Mouse (Mus musculus): Measurements from ENCODE around the gene Mbl2. TPM values are rescaled to one million over a fixed set of nuclear protein-coding genes. Genes with fewer than 3 reads are reported as not detected.

The Mbl2 gene
- polyA plus RNA-seq (2014; fragmentation: Nextera tagmentation; extraction: Ambion mirVana) = not detected in 2 replicates

DNA sequence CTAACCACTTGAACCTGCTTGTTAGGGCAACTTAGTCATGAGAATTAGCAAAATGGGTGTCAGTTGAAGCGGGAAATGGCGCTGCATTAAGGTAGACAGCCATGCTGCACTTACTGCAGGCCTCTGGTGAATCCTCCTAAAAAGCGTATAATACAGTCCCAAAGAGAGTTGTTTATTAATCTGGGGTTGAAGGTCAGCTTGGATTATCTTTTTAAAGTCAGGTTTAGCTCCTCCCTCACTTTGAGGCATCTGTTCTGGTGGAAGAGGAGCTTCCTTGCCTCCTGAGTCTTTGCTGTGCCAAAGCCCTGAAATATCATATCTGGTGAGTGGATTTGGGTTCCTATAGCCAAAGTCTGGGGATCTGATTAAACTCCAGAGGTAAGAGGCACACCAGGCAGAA lies at the start of gene Mbl2:
Gene Mbl2 (plus strand): TSS at position 252 of the 400 bp plus-strand sequence.
- H3K9ac ChIP-seq (ENCODE audit: low read length) = no peak within 1 kb of the TSS
- H3K4me3 ChIP-seq (ENCODE audit: control insufficient read depth in 1 of 2, insufficient read depth in 1 of 2, low read depth in 1 of 2, low read length in 2 of 2) = no peak within 1 kb of the TSS
- H3K4me2 ChIP-seq (ENCODE audit: low read length) = no peak within 1 kb of the TSS
- H3K27ac ChIP-seq (replicated peaks in 1 of 2; ENCODE audit: control insufficient read depth in 1 of 2, insufficient read depth in 1 of 2, low read depth in 2 of 2, low read length in 2 of 2) = no peak within 1 kb of the TSS
- H3K9me3 ChIP-seq (ENCODE audit: control insufficient read depth, low read length) = no peaks in the 10 kb centered on the region
- H3K36me3 ChIP-seq (ENCODE audit: control insufficient read depth, insufficient read depth, low read length) = no peaks in the 10 kb centered on the region
- ATAC-seq (ENCODE audit: insufficient number of reproducible peaks, insufficient read depth, low FRiP score, low read depth) = no peak
- no peaks in the 10 kb centered on the region for H3K4me1 ChIP-seq (ENCODE audit: control insufficient read depth in 2 of 2, insufficient read depth in 2 of 2, low read length in 2 of 2)
- 92% methylated on average over 3 of the region's 3 CpGs for WGBS
- H3K27me3 ChIP-seq (ENCODE audit: control insufficient read depth, insufficient read depth, low read length) = no peaks in the 10 kb centered on the region

DNA sequence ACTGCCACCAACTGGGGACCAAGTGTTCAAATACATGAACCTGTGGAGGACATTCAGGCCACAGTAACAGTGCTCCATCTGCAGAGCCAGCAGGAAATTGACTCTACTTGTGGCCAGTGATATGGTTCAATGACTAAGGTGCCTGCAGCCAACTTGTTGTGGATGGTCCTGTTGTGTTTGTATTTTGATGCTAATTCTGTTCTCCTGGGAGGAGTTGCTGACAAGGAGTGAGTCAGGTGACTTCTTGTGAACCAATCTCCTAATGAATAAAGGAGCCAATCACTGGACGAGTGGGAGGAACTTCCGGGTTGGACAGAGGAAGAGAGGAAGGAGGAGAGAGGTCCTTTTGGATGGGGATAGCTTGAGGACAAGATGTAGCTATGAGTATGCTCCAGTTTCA lies 47.2 kb upstream of the Mbl2 start:
- Histone ChIP-seq H3K4me1 (ENCODE audit: control insufficient read depth in 2 of 2, insufficient read depth in 2 of 2, low read length in 2 of 2) (no peaks in the 10 kb centered on the region), H3K4me2 (ENCODE audit: low read length) (no peak overlapping the region), H3K27ac (replicated peaks in 1 of 2; ENCODE audit: control insufficient read depth in 1 of 2, insufficient read depth in 1 of 2, low read depth in 2 of 2, low read length in 2 of 2) (no peak overlapping the region), H3K9ac (ENCODE audit: low read length) (no peak overlapping the region), H3K27me3 (ENCODE audit: control insufficient read depth, insufficient read depth, low read length) (no peaks in the 10 kb centered on the region), H3K4me3 (ENCODE audit: control insufficient read depth in 1 of 2, insufficient read depth in 1 of 2, low read depth in 1 of 2, low read length in 2 of 2) (no peak overlapping the region), H3K36me3 (ENCODE audit: control insufficient read depth, insufficient read depth, low read length) (no peaks in the 10 kb centered on the region), H3K9me3 (ENCODE audit: control insufficient read depth, low read length) (peaks cover 9% of the 10 kb centered on the region)
- WGBS = 67% methylated on average over 2 of the region's 2 CpGs
- no peak for ATAC-seq (ENCODE audit: insufficient number of reproducible peaks, insufficient read depth, low FRiP score, low read depth)

DNA sequence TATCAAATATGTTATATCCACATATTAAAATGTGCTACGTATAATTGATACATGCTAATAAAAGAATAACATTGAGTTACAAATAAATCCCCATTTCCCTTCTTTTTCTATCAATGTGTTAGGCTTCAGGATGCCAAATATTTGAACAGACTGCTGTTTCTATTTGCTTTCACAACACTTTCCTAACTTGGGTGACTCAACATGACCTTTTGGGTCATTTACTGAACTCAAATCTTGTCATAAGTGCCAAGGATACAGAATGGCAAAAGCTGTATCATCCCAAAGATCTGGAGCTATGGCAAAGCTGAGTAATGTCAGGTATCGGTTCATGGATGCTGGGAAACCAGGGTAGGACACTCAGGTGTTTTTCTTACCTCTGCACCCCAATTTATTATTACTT lies 45.5 kb upstream of the Mbl2 start:
- no peak overlapping the region for H3K4me2 ChIP-seq (ENCODE audit: low read length)
- 87% methylated on average over 2 of the region's 2 CpGs for WGBS
- no peak overlapping the region for H3K4me3 ChIP-seq (ENCODE audit: control insufficient read depth in 1 of 2, insufficient read depth in 1 of 2, low read depth in 1 of 2, low read length in 2 of 2)
- no peaks in the 10 kb centered on the region for H3K36me3 ChIP-seq (ENCODE audit: control insufficient read depth, insufficient read depth, low read length)
- H3K9me3 ChIP-seq (ENCODE audit: control insufficient read depth, low read length) = peaks cover 9% of the 10 kb centered on the region
- H3K4me1 ChIP-seq (ENCODE audit: control insufficient read depth in 2 of 2, insufficient read depth in 2 of 2, low read length in 2 of 2) = no peaks in the 10 kb centered on the region
- no peak for ATAC-seq (ENCODE audit: insufficient number of reproducible peaks, insufficient read depth, low FRiP score, low read depth)
- no peaks in the 10 kb centered on the region for H3K27me3 ChIP-seq (ENCODE audit: control insufficient read depth, insufficient read depth, low read length)
- H3K27ac ChIP-seq (replicated peaks in 1 of 2; ENCODE audit: control insufficient read depth in 1 of 2, insufficient read depth in 1 of 2, low read depth in 2 of 2, low read length in 2 of 2) = no peak overlapping the region
- H3K9ac ChIP-seq (ENCODE audit: low read length) = no peak overlapping the region

DNA sequence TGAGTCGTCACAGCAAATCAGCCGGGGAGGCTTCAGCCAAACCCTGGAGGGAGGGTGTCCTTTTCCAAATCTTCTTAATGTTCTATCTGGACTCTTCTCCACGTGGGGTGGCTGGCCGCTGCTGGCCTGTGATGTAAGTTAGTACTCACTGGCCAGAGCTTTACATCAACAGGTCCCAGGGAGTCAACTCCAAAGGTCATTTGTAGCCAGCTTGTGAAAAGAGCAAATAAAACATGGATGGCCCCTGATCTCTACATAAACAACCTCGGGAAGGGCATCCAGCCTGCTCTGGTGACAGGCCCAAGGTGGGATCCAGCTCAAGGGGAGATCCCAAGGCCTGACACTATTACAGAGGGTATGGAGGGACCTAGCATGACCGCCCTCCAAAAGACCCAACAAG lies 37.7 kb upstream of the Mbl2 start:
- no peaks in the 10 kb centered on the region for H3K27me3 ChIP-seq (ENCODE audit: control insufficient read depth, insufficient read depth, low read length)
- no peak for ATAC-seq (ENCODE audit: insufficient number of reproducible peaks, insufficient read depth, low FRiP score, low read depth)

DNA sequence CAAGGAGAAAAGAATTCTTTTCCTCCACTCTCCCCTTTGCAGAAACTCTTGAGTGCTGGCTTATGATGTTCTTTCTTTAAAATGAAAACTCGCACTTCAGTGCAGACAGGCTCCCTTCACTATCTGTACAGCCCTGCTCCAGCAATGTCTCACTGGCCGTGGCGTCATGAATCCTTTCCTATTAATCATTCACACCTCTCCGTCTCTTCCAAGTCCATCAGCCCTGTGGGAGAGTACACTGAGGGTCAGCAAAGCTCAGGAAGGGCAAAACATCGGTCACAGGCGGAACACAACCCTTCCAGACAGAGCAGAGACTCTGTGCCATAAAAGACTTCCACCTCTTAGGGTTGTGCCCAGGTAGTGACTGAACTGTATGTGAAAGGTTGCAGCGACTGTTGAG lies 30.6 kb upstream of the Mbl2 start:
- no peak overlapping the region for H3K27ac ChIP-seq (replicated peaks in 1 of 2; ENCODE audit: control insufficient read depth in 1 of 2, insufficient read depth in 1 of 2, low read depth in 2 of 2, low read length in 2 of 2)
- no peaks in the 10 kb centered on the region for H3K27me3 ChIP-seq (ENCODE audit: control insufficient read depth, insufficient read depth, low read length)
- no peaks in the 10 kb centered on the region for H3K9me3 ChIP-seq (ENCODE audit: control insufficient read depth, low read length)
- H3K4me2 ChIP-seq (ENCODE audit: low read length) = no peak overlapping the region
- peaks cover 0 to 6% of the 10 kb centered on the region in 2 experiments; a peak in 1 of 4 replicates for H3K4me1 ChIP-seq (ENCODE audit: control insufficient read depth in 2 of 2, insufficient read depth in 2 of 2, low read length in 2 of 2)
- no peak for ATAC-seq (ENCODE audit: insufficient number of reproducible peaks, insufficient read depth, low FRiP score, low read depth)
- 34% methylated on average over 7 of the region's 7 CpGs for WGBS
- no peak overlapping the region for H3K4me3 ChIP-seq (ENCODE audit: control insufficient read depth in 1 of 2, insufficient read depth in 1 of 2, low read depth in 1 of 2, low read length in 2 of 2)
- no peaks in the 10 kb centered on the region for H3K36me3 ChIP-seq (ENCODE audit: control insufficient read depth, insufficient read depth, low read length)
- H3K9ac ChIP-seq (ENCODE audit: low read length) = no peak overlapping the region

More for the DNA sequence above, 37.7 kb upstream of the Mbl2 start:
- Histone ChIP-seq H3K9me3 (ENCODE audit: control insufficient read depth, low read length) (no peaks in the 10 kb centered on the region; the same call in 1 of the 2 replicates), H3K4me3 (ENCODE audit: control insufficient read depth in 1 of 2, insufficient read depth in 1 of 2, low read depth in 1 of 2, low read length in 2 of 2) (no peak overlapping the region), H3K36me3 (ENCODE audit: control insufficient read depth, insufficient read depth, low read length) (no peaks in the 10 kb centered on the region), H3K4me1 (ENCODE audit: control insufficient read depth in 2 of 2, insufficient read depth in 2 of 2, low read length in 2 of 2) (no peaks in the 10 kb centered on the region), H3K27ac (replicated peaks in 1 of 2; ENCODE audit: control insufficient read depth in 1 of 2, insufficient read depth in 1 of 2, low read depth in 2 of 2, low read length in 2 of 2) (no peak overlapping the region), H3K9ac (ENCODE audit: low read length) (no peak overlapping the region), H3K4me2 (ENCODE audit: low read length) (no peak overlapping the region)
- 79% methylated on average over 6 of the region's 6 CpGs for WGBS

DNA sequence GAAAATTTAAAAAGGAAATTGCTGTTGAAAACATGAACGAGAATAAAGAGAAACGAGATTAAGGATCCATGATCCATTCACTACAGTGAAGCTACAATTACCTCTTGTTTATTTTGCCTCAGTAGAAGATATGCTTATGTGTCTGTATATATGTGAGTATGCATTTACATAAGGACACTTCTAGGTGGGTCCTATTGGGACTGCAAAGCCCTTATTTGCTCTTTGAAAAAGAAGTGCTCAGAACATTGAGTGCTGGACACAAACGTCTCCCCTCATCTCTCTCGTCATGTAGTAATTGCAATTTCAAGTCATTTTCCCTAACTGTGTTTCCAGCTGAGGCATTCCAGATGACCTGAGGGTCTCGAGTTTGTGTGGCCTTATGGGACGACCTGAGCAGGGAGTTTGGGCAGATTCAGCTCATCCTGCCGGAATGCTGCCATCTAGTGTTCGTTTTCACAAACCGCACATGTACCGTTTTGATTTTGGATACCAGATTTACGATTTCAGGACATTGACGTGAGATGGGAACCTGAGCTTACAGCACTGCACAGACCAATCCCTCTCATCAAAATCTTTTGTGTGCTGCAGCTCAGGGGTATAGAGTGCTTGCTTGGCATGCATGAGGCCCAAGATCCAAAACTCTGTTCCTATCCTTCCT lies 27.5 kb upstream of the Mbl2 start:
- Histone ChIP-seq H3K4me3 (ENCODE audit: control insufficient read depth in 1 of 2, insufficient read depth in 1 of 2, low read depth in 1 of 2, low read length in 2 of 2) (no peak overlapping the region), H3K4me1 (ENCODE audit: control insufficient read depth in 2 of 2, insufficient read depth in 2 of 2, low read length in 2 of 2) (peaks cover 0 to 6% of the 10 kb centered on the region in 2 experiments; a peak in 1 of 4 replicates), H3K27me3 (ENCODE audit: control insufficient read depth, insufficient read depth, low read length) (no peaks in the 10 kb centered on the region), H3K9ac (ENCODE audit: low read length) (no peak overlapping the region; the same call in 1 of the 2 replicates), H3K4me2 (ENCODE audit: low read length) (no peak overlapping the region), H3K36me3 (ENCODE audit: control insufficient read depth, insufficient read depth, low read length) (no peaks in the 10 kb centered on the region), H3K27ac (replicated peaks in 1 of 2; ENCODE audit: control insufficient read depth in 1 of 2, insufficient read depth in 1 of 2, low read depth in 2 of 2, low read length in 2 of 2) (no peak overlapping the region), H3K9me3 (ENCODE audit: control insufficient read depth, low read length) (no peaks in the 10 kb centered on the region)
- 20% methylated on average over 12 of the region's 12 CpGs for WGBS
- ATAC-seq (ENCODE audit: insufficient number of reproducible peaks, insufficient read depth, low FRiP score, low read depth) = no peak

DNA sequence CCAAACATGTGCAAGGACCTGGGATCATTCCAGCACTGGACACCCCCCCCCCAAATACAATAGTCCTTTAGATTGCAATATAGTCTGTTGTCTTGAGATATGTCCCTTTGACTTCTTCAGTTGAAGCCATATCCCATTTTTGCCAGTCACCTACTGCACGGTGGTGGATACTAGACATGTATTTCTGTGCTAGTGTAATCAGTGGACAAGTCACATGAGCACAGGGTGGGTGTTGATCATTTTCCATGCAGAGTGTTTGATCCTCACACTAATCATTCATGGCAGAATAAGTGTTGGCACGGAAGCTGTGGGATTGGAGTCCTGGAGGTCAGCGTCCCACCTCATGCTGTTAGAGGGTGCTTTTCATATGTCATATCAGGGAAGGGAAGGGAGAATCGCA lies 26.9 kb upstream of the Mbl2 start:
- no peak overlapping the region for H3K4me2 ChIP-seq (ENCODE audit: low read length)
- 81% methylated on average over 4 of the region's 4 CpGs for WGBS
- no peaks in the 10 kb centered on the region for H3K9me3 ChIP-seq (ENCODE audit: control insufficient read depth, low read length)
- no peak for ATAC-seq (ENCODE audit: insufficient number of reproducible peaks, insufficient read depth, low FRiP score, low read depth)
- no peak overlapping the region for H3K9ac ChIP-seq (ENCODE audit: low read length)
- no peaks in the 10 kb centered on the region for H3K27me3 ChIP-seq (ENCODE audit: control insufficient read depth, insufficient read depth, low read length)
- H3K27ac ChIP-seq (replicated peaks in 1 of 2; ENCODE audit: control insufficient read depth in 1 of 2, insufficient read depth in 1 of 2, low read depth in 2 of 2, low read length in 2 of 2) = no peak overlapping the region
- no peaks in the 10 kb centered on the region for H3K36me3 ChIP-seq (ENCODE audit: control insufficient read depth, insufficient read depth, low read length)
- H3K4me3 ChIP-seq (ENCODE audit: control insufficient read depth in 1 of 2, insufficient read depth in 1 of 2, low read depth in 1 of 2, low read length in 2 of 2) = no peak overlapping the region
- peaks cover 0 to 4% of the 10 kb centered on the region in 2 experiments; a peak in 1 of 4 replicates for H3K4me1 ChIP-seq (ENCODE audit: control insufficient read depth in 2 of 2, insufficient read depth in 2 of 2, low read length in 2 of 2)

DNA sequence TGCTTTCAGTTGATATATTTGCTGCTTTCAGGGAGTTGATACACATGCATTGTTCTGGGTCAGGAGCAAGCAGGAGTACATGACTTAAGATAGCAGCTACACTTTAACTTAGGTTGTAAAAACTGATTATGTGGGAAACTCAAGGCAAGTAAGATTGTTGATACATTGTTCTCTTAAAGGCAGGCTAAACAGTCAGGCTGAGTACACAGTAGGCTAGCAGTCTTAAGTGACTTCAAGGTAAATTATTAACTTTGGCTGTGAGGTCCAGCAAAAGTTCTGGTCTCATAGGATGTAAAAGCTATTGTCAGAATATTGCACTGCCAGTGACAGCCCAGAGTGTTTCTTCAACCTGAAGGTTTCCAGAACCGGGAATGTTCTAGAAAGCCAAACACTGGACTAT lies 25.8 kb upstream of the Mbl2 start:
- ATAC-seq (ENCODE audit: insufficient number of reproducible peaks, insufficient read depth, low FRiP score, low read depth) = no peak

More for the DNA sequence above, 25.8 kb upstream of the Mbl2 start:
- Histone ChIP-seq H3K9ac (ENCODE audit: low read length) (no peak overlapping the region), H3K4me1 (ENCODE audit: control insufficient read depth in 2 of 2, insufficient read depth in 2 of 2, low read length in 2 of 2) (peaks cover 0 to 4% of the 10 kb centered on the region in 2 experiments; a peak in 1 of 4 replicates), H3K9me3 (ENCODE audit: control insufficient read depth, low read length) (no peaks in the 10 kb centered on the region), H3K27ac (replicated peaks in 1 of 2; ENCODE audit: control insufficient read depth in 1 of 2, insufficient read depth in 1 of 2, low read depth in 2 of 2, low read length in 2 of 2) (no peak overlapping the region), H3K4me3 (ENCODE audit: control insufficient read depth in 1 of 2, insufficient read depth in 1 of 2, low read depth in 1 of 2, low read length in 2 of 2) (no peak overlapping the region), H3K4me2 (ENCODE audit: low read length) (no peak overlapping the region), H3K27me3 (ENCODE audit: control insufficient read depth, insufficient read depth, low read length) (no peaks in the 10 kb centered on the region), H3K36me3 (ENCODE audit: control insufficient read depth, insufficient read depth, low read length) (no peaks in the 10 kb centered on the region)
- WGBS = 67% methylated on average over 1 of the region's 1 CpGs

Measured in heart, embryonic 14.5 days (tissue).